Mouse (Mus musculus): ENCODE results near the gene 1700013F07Rik.
"Not testable (repeated sequence)": the region's sequence is repeated elsewhere in the genome, so short reads cannot be mapped to it uniquely, and the experiment has no call there.

GRCm38 (mm10) chr3:108501411-108501810, 32.5 kb upstream of the 1700013F07Rik start:
- TF ChIP-seq CTCF (IDR thresholded peaks at IDR 0.05; ENCODE audit: low read depth, low read length); GATA1 (IDR thresholded peaks at IDR 0.05; ENCODE audit: borderline replicate concordance, low read length): not testable (repeated sequence)

Data from G1E (cell line).